Mouse (Mus musculus) heart, embryonic 11.5 days (tissue): ENCODE data around the gene Flywch2. TPM values are rescaled to one million over a fixed set of nuclear protein-coding genes. Genes with fewer than 3 reads are reported as not detected.

ENCODE experiments used
- ATAC-seq: fragments of 200-750 bp; cut with Nextera tagmentation; replicated peaks from 2 replicates; pipeline ENCODE4 v1.8.0; 2017; ENCODE audit warnings: moderate library complexity; ENCODE audit not compliant: insufficient number of reproducible peaks, low FRiP score, low TSS enrichment
- H3K27ac ChIP-seq: fragments of 300-500 bp; sonication (generic); 2 replicates; pipeline ENCODE4 v1.5.1; 2014; ENCODE audit warnings: mild to moderate bottlenecking, low read depth, low read length
- H3K27me3 ChIP-seq: fragments of 300-500 bp; sonication (generic); 2 replicates; pipeline ENCODE4 v1.6.1; 2014; ENCODE audit warnings: mild to moderate bottlenecking, low read length, mixed read lengths; ENCODE audit not compliant: control insufficient read depth, insufficient read depth
- H3K36me3 ChIP-seq: fragments of 300-500 bp; sonication (generic); 2 replicates; pipeline ENCODE4 v1.6.1; 2014; ENCODE audit warnings: mild to moderate bottlenecking, low read length, moderate library complexity, mixed read lengths; ENCODE audit not compliant: control insufficient read depth, insufficient read depth
- H3K4me1 ChIP-seq: fragments of 300-500 bp; sonication (generic); 2 replicates; pipeline ENCODE4 v1.6.1; 2014; ENCODE audit warnings: low read length; ENCODE audit not compliant: control insufficient read depth, insufficient read depth
- H3K4me2 ChIP-seq: fragments of 300-500 bp; sonication (generic); 2 replicates; pipeline ENCODE4 v1.6.1; 2014; ENCODE audit warnings: mild to moderate bottlenecking, moderate library complexity
- H3K4me3 ChIP-seq: fragments of 300-500 bp; sonication (generic); 2 replicates; pipeline ENCODE4 v1.5.1; 2014; ENCODE audit warnings: low read depth, low read length
- H3K9ac ChIP-seq: fragments of 300-500 bp; sonication (generic); 2 replicates; pipeline ENCODE4 v1.6.1; 2014; ENCODE audit warnings: mild to moderate bottlenecking, low read depth, low read length, moderate library complexity
- H3K9me3 ChIP-seq: fragments of 300-500 bp; sonication (generic); replicated peaks from 2 replicates; pipeline ENCODE4 v1.6.1; 2016; ENCODE audit warnings: low read length; ENCODE audit not compliant: control insufficient read depth
- WGBS: fragments of 180-500 bp; shearing (Covaris S2); extraction: QIAGEN DNeasy Blood & Tissue Kit; methylation state at CpG from one replicate; pipeline ENCODE4 v1.1.7; 2014; ENCODE audit not compliant: insufficient replicate concordance; 5-methylcytosine and 5-hydroxymethylcytosine counted together
- microRNA-seq: library from miRNA; unstranded; fragments of <30 nt; microRNA quantifications from one replicate; pipeline ENCODE4, GENCODE M21; 2016; ENCODE audit warnings: borderline number of aligned reads
- polyA plus RNA-seq: library from polyadenylated mRNA; unstranded; fragments of >200 nt; fragmentation: Nextera tagmentation; extraction: Ambion mirVana; gene quantifications from 2 replicates; pipeline ENCODE4 v1.2.1, GENCODE M21; 2014

The Flywch2 gene
- polyA plus RNA-seq, 1 experiment from 2014 or later, result 9.5 TPM

DNA sequence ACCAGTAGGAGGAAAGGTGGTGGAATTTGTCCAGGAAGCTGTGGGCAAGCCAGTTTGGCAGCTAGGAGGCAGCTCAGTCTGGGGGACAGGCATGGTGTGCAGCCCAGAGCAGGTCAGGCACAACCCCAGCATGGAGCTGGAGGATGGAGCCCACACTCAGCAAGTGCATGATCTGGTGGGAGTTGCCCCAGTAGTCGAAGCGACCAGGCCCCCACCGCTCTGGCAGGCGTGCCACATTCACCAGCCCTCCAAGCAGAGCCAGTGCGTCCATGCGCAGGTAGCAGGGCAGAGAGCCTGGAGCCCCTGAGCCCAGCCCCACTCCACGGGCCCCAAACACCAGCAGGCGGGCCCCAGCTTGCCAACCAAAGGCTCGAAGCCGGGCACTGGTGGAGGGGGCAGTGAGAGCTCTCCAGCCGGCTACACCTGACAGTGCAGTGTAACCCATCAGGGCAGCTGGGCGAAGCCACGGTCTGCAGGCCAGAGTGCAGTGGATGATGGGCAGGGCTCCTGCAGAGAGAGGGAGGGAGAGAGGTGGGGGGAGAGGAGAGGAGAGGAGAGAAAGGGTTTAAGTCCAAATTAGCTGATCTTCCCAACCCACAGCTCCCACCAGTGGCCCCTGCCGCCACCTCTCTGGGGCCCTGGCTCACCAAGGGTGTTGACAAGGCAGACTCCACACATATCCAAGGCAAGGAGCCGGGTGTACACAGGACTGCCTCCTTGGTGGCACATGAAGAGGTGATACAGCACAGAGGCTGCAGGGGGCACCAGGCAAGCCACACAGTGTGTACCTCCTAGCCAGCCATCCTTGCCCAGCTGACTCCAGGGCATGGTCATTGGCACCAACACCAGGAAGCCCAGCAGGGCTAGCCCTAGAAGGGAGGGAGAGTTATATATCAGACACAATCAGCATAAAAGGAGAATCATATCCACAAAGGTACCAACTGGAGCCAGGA lies 48.1 kb downstream of the Flywch2 start:
- 60% methylated on average over 15 of the region's 15 CpGs for WGBS
- H3K9me3 ChIP-seq, result no peaks in the 10 kb centered on the region
- H3K27ac ChIP-seq, result no peak overlapping the region
- no peak overlapping the region for H3K4me2 ChIP-seq
- peaks cover 12% of the 10 kb centered on the region for H3K36me3 ChIP-seq
- no peak for ATAC-seq
- no peak overlapping the region for H3K4me3 ChIP-seq
- peaks cover 59% of the 10 kb centered on the region for H3K27me3 ChIP-seq
- H3K4me1 ChIP-seq, result peaks cover 17% of the 10 kb centered on the region
- H3K9ac ChIP-seq, result no peak overlapping the region

DNA sequence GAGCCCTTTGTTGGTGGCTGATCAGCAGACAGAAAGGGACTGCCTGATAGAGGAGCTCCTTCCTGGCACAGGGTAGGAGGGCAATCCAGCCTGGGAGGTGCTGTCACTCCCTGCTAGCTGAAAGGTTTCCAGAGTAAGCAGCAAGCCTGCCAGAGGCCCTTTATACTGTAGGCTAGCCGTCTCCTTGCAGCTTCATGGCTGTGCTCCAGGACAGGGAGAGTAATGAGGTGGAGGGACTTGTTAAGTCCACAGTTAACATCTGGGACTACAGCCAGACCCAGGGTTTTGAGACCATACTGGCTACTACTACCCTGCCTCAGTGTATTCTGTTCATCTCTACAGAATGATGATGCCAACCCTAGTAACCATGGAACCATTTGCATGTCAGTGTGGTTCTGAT lies 51.5 kb downstream of the Flywch2 start:
- Histone ChIP-seq H3K4me1 (peaks cover 7% of the 10 kb centered on the region), H3K36me3 (peaks cover 12% of the 10 kb centered on the region), H3K4me2 (no peak overlapping the region), H3K27me3 (peaks cover 25% of the 10 kb centered on the region), H3K9ac (no peak overlapping the region), H3K27ac (no peak overlapping the region), H3K4me3 (no peak overlapping the region), H3K9me3 (no peaks in the 10 kb centered on the region)
- 77% methylated on average over 1 of the region's 1 CpGs for WGBS
- ATAC-seq, result no peak

DNA sequence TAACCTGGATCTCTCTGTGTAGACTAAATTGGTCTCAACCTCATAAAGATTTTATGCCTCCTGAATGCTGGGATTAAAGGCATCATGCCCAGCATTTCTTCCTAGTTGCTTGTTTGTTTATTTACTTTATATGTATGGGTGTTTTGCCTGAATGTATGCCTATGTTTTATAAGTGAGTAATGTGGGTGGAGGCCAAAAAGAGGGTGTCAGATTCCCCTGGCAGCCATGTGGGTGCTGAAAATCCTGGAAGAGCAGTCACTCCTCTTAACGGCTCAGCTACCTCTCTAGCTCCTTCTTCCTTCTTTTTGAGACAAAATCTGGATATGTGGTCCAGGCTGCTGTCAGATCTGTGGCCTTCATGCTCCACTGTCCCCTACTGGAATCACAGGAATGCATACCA lies 55.4 kb downstream of the Flywch2 start:
- WGBS, result 61% methylated on average over 1 of the region's 1 CpGs

More for the DNA sequence above, 55.4 kb downstream of the Flywch2 start:
- Histone ChIP-seq H3K27ac (no peak overlapping the region), H3K4me2 (no peak overlapping the region), H3K9ac (no peak overlapping the region), H3K4me3 (no peak overlapping the region), H3K9me3 (no peaks in the 10 kb centered on the region), H3K36me3 (peaks cover 9% of the 10 kb centered on the region), H3K4me1 (peaks cover 3% of the 10 kb centered on the region; the same call in 1 of the 2 replicates), H3K27me3 (peaks cover under 1% of the 10 kb centered on the region; the same call in 1 of the 2 replicates)
- no peak for ATAC-seq

Small RNA genes within 50 kb of the gene (microRNA-seq; reads per million reads assigned to microRNA genes)
- 0.81 reads per million, percentile 9 among the genes with 10 or more reads in this experiment for gene Mir5125

Other genes with a start within 250 kb of the Flywch2 start
- 15.1 and 17.4 TPM in 2 replicates for gene Zfp213, start 221.8 kb downstream of the Flywch2 start, polyA plus RNA-seq
- gene Zfp13, start 186.6 kb downstream of the Flywch2 start, polyA plus RNA-seq, result 8.9 and 9.0 TPM in 2 replicates
- gene Zscan10, start 185.2 kb downstream of the Flywch2 start, polyA plus RNA-seq, result not detected in 2 replicates
- gene Mmp25, start 140.8 kb downstream of the Flywch2 start, polyA plus RNA-seq, result 0.07 and 0.27 TPM in 2 replicates
- gene Bicdl2, start 125.6 kb downstream of the Flywch2 start, polyA plus RNA-seq, result 0.24 TPM in 1 of 2 replicates, not detected in the other
- gene Hcfc1r1, start 112.5 kb downstream of the Flywch2 start, polyA plus RNA-seq, result 382 and 389 TPM in 2 replicates
- 40.9 and 41.0 TPM in 2 replicates for gene Thoc6, start 112.2 kb downstream of the Flywch2 start, polyA plus RNA-seq
- 77.6 and 85.3 TPM in 2 replicates for gene Tnfrsf12a, start 108.6 kb downstream of the Flywch2 start, polyA plus RNA-seq
- gene Cldn6, start 106.8 kb downstream of the Flywch2 start, polyA plus RNA-seq, result 3.3 and 3.9 TPM in 2 replicates
- 0.25 and 0.46 TPM in 2 replicates for gene Cldn9, start 102.1 kb downstream of the Flywch2 start, polyA plus RNA-seq
- 0.16 and 0.20 TPM in 2 replicates for gene 1520401A03Rik, start 63.3 kb downstream of the Flywch2 start, polyA plus RNA-seq
- gene Pkmyt1, start 59.7 kb downstream of the Flywch2 start, polyA plus RNA-seq, result 31.5 and 33.8 TPM in 2 replicates
- gene Paqr4, start 45.2 kb downstream of the Flywch2 start, polyA plus RNA-seq, result 7.6 and 7.9 TPM in 2 replicates
- gene Kremen2, start 40.2 kb downstream of the Flywch2 start, polyA plus RNA-seq, result 0.27 and 0.63 TPM in 2 replicates
- 60.5 and 62.4 TPM in 2 replicates for gene Flywch1, start 14.5 kb downstream of the Flywch2 start, polyA plus RNA-seq
- 285 and 390 TPM in 2 replicates for gene Srrm2, start 4.5 kb upstream of the Flywch2 start, polyA plus RNA-seq
- 929 and 1,004 TPM in 2 replicates for gene Elob, start 43.1 kb upstream of the Flywch2 start, polyA plus RNA-seq
- gene Prss33, start 50.0 kb upstream of the Flywch2 start, polyA plus RNA-seq, result not detected in 2 replicates
- not detected in 2 replicates for gene Prss32, start 57.8 kb upstream of the Flywch2 start, polyA plus RNA-seq
- gene Prss41, start 58.1 kb upstream of the Flywch2 start, polyA plus RNA-seq, result 0.19 and 0.31 TPM in 2 replicates
- gene Prss21, start 82.0 kb upstream of the Flywch2 start, polyA plus RNA-seq, result not detected in 2 replicates
- gene Dcpp1, start 94.8 kb upstream of the Flywch2 start, polyA plus RNA-seq, result not detected in 2 replicates
- not detected in 2 replicates for gene Dcpp2, start 94.8 kb upstream of the Flywch2 start, polyA plus RNA-seq
- gene Dcpp3, start 131.4 kb upstream of the Flywch2 start, polyA plus RNA-seq, result not detected in 2 replicates
- gene Sbp, start 155.6 kb upstream of the Flywch2 start, polyA plus RNA-seq, result not detected in 2 replicates
- gene Sbpl, start 169.2 kb upstream of the Flywch2 start, polyA plus RNA-seq, result not detected in 2 replicates
- not detected in 2 replicates for gene Prss30, start 194.5 kb upstream of the Flywch2 start, polyA plus RNA-seq
- 0.17 TPM in 1 of 2 replicates, not detected in the other for gene Prss22, start 212.0 kb upstream of the Flywch2 start, polyA plus RNA-seq